Mouse (Mus musculus): Measurements from ENCODE around the gene Foxn4. TPM values are rescaled to one million over a fixed set of nuclear protein-coding genes. Genes with fewer than 3 reads are reported as not detected.
A peak's percentile ranks its signal among the peaks of the same experiment; 100 is the strongest.

Gene Foxn4
- not detected in 2 replicates for polyA plus RNA-seq (2015; fragmentation: Nextera tagmentation; extraction: Ambion mirVana)

DNA sequence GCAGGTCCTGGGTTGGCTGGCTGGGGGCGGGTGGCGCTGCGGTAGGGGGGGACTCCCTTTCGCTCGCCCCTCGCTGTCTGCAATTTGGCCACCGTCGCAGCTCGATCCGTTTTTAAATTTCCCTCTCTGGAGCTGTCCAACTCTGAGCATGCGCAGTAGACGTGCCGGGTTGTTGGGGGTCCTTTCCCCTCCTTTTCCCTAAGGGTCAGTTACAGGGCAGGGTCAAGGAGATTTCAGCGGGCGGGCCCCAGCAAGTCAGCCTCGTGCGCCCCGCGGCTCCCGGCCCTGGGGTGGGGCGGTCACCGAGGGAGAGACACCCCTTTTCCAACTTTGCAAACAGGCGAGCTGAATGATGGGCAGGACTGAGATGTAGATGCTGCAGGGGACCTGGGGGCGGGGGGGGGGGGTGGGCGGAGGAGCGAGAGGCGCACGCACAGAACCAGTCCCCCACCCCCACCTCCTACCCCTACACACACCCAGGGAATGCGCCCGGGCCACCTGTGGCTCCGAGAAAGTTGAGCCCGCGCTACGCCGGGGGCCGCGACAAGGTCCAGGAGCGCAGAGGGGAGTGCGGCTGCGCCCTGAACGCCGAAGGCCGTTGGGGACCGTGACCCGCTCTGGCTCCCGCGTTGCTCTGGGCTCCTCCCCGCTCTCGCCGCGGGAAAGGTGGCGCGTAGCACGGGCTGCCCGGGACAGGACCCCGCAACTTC is at the start of gene Foxn4:
TSS of gene Foxn4 (minus strand) at position 115 of the 710 bp plus-strand sequence.
- Histone ChIP-seq H3K9ac (no peak within 1 kb of the TSS), H3K4me1 (replicated peaks) (peaks cover 3% of the 10 kb centered on the region; the same call in 1 of the 2 replicates), H3K27me3 (peaks cover 96% of the 10 kb centered on the region), H3K4me3 (replicated peaks) (peak within 1 kb of the TSS; percentile 26), H3K4me2 (peak within 1 kb of the TSS; percentile 38), H3K9me3 (replicated peaks) (no peaks in the 10 kb centered on the region), H3K27ac (no peak within 1 kb of the TSS), H3K36me3 (no peaks in the 10 kb centered on the region)
- DNase-seq: no peak
- ATAC-seq (ENCODE audit: low read depth): no peak
- 1% methylated on average over 55 of the region's 56 CpGs for WGBS (ENCODE audit: insufficient replicate concordance)

DNA sequence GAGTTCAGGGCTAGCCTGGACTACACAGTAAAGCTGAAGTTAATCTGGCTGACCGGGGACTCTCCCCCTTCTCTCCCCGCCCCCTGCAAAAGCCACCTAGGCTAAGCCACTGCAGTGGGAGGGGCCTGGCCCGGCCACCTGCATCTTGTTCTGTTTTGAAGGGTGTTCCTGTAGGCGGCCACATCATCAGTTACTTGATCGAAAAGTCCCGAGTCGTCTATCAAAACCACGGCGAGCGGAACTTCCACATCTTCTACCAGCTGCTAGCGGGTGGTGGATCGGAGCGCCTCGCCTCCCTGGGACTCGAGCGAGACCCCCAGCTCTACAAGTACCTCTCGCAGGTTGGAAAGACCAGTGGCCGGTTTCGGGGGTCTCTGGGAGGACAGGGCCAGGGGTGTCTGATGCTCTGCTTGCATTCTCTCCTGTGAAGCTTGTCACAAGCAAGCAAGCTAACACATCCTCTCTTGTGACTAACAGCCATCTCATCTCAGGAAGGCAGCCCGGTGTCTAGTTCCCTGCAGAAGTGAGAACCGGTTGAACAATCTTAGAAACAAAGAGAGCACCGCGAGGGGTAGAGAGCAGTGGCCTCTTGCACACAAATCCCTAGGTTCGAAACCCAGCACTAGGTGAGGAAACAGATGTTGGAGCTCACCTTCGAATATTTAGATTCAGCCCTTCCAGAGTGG is 49.6 kb upstream of the Foxn4 start:
- no peaks in the 10 kb centered on the region for H3K9me3 ChIP-seq (replicated peaks)
- H3K4me3 ChIP-seq (replicated peaks): no peak overlapping the region
- 42% methylated on average over 25 of the region's 25 CpGs for WGBS (ENCODE audit: insufficient replicate concordance)
- peaks cover 8% of the 10 kb centered on the region; the same call in 1 of the 2 replicates for H3K27me3 ChIP-seq
- H3K36me3 ChIP-seq: no peaks in the 10 kb centered on the region
- ATAC-seq (ENCODE audit: low read depth): no peak
- no peak overlapping the region for H3K9ac ChIP-seq
- DNase-seq: no peak
- H3K4me1 ChIP-seq (replicated peaks): no peaks in the 10 kb centered on the region
- no peak overlapping the region for H3K27ac ChIP-seq
- H3K4me2 ChIP-seq: no peak overlapping the region

DNA sequence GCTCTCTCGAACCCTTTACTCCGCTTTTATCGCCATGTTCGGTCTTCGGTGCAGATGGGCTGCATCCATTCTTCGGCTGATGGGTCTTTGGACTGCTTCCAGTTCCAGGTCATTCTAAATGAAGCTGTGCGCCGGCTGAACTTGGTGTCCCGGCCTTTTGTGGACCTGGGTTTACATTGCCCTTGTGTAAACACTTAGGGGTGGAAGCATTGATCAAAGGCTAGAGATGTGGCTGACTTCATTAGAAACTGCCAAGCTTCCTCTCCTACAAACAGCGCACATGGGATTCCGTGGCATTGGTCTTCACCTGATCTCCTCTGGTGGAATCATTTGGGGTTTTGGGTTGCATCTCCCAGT is 36.1 kb upstream of the Foxn4 start:
- Histone ChIP-seq H3K4me2 (peak overlapping the region; percentile 36), H3K9ac (no peak overlapping the region), H3K27me3 (no peaks in the 10 kb centered on the region), H3K9me3 (replicated peaks) (no peaks in the 10 kb centered on the region), H3K27ac (no peak overlapping the region), H3K36me3 (no peaks in the 10 kb centered on the region), H3K4me3 (replicated peaks) (no peak overlapping the region), H3K4me1 (replicated peaks) (0 out of 2 replicates have a peak, but pooled peaks cover under 1% of the 10 kb centered on the region)
- ATAC-seq (ENCODE audit: low read depth) (no peak), DNase-seq (no peak)
- 51% methylated on average over 11 of the region's 11 CpGs for WGBS (ENCODE audit: insufficient replicate concordance)

DNA sequence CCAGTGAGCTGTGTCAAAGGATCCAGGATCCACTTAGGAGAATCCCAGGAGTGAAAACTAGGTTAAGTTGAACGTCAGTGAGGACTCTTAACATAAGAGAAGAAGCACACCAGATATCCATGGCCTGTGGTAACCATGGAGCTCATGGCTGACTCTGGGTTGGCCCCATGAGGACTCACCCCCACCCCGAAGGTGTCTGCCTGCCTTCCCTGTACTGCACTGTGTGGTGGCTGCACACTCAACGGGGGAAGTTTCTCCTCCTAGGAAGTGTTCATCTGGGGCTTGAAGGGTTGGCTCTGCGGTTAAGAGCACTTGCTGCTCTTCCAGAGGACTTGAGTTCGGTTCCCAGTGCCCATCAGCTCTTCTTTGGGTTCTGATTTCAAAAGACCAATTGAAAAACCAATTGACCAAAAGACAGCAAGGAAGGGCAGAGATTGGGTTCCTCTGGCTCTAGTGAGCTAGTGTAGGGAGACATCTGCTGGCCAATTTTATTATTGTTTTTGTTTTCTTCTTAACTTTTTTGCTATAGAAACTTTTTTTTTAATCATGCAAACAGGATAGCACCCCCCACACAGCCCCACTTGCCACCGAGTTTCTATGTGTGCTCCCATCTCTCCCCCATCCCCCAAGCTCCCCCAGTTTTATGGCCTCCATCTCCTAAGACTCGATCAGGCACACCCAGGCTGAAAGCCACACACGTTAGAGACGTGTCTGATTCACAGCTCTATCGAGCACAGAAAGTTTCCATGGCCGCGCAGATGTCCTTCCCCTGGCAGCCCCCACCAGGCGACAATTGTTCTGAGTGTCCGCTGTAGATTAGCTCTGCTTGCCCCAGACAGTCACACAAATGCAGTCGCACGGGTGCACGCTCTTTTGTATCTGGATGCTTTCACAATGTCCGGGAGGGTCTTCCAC is 35.4 kb upstream of the Foxn4 start:
- Histone ChIP-seq H3K27me3 (no peaks in the 10 kb centered on the region), H3K9me3 (replicated peaks) (no peaks in the 10 kb centered on the region), H3K4me1 (replicated peaks) (no peaks in the 10 kb centered on the region), H3K9ac (no peak overlapping the region), H3K4me2 (peak overlapping the region; percentile 36), H3K4me3 (replicated peaks) (no peak overlapping the region), H3K27ac (no peak overlapping the region), H3K36me3 (no peaks in the 10 kb centered on the region)
- 42% methylated on average over 18 of the region's 18 CpGs for WGBS (ENCODE audit: insufficient replicate concordance)
- no peak for DNase-seq
- no peak for ATAC-seq (ENCODE audit: low read depth)

DNA sequence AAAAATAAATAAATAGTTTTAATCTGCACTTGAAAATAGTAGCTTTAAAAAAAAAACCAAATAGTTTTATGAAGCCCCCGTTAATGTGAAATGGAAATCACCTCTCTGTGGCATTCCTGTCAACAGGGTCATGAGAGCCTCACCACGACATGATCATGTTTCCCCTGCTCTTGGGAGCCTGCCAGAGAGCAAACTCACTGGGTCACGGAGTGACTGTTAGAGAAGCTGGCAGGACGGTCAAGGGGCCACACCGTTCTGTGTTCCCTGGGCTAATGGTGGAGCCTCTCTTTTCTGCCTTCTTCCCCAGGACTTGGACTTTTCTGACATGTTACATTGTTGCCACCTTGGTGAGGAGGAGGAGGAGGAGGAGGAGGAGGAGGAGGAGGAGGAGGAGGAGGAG is 32.9 kb upstream of the Foxn4 start:
- H3K9ac ChIP-seq: no peak overlapping the region
- WGBS (ENCODE audit: insufficient replicate concordance): 53% methylated on average over 5 of the region's 5 CpGs
- ATAC-seq (ENCODE audit: low read depth) (no peak), DNase-seq (no peak)
- no peak overlapping the region for H3K27ac ChIP-seq
- H3K9me3 ChIP-seq (replicated peaks): no peaks in the 10 kb centered on the region
- H3K4me3 ChIP-seq (replicated peaks): no peak overlapping the region
- no peak overlapping the region for H3K4me2 ChIP-seq
- no peaks in the 10 kb centered on the region for H3K4me1 ChIP-seq (replicated peaks)
- no peaks in the 10 kb centered on the region for H3K36me3 ChIP-seq
- H3K27me3 ChIP-seq: 0 out of 2 replicates have a peak, but pooled peaks cover 1% of the 10 kb centered on the region

DNA sequence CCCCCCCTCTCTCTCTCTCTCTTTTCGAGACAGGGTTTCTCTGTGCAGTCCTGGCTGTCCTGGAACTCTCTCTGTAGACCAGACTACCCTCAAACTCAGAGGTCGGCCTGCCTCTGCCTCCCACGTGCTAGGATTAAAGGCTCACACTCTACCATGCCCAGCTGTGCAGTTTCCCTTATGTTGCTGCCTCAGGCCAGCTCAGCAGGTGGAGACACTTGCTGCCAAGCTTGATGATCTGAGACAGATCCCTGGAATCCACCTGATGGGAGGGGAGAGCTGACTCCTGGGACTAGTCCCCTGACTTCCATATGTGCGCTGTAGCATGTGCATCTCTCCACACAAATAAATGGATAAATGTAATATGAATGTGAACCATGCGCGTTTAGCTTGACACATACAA is 29.6 kb upstream of the Foxn4 start:
- H3K9me3 ChIP-seq (replicated peaks): no peaks in the 10 kb centered on the region
- H3K27me3 ChIP-seq: 0 out of 2 replicates have a peak, but pooled peaks cover 2% of the 10 kb centered on the region
- no peaks in the 10 kb centered on the region for H3K36me3 ChIP-seq
- H3K27ac ChIP-seq: no peak overlapping the region
- H3K4me1 ChIP-seq (replicated peaks): no peaks in the 10 kb centered on the region
- ATAC-seq (ENCODE audit: low read depth) (no peak), DNase-seq (no peak)
- H3K4me2 ChIP-seq: no peak overlapping the region
- 58% methylated on average over 6 of the region's 6 CpGs for WGBS (ENCODE audit: insufficient replicate concordance)
- no peak overlapping the region for H3K9ac ChIP-seq
- no peak overlapping the region for H3K4me3 ChIP-seq (replicated peaks)

DNA sequence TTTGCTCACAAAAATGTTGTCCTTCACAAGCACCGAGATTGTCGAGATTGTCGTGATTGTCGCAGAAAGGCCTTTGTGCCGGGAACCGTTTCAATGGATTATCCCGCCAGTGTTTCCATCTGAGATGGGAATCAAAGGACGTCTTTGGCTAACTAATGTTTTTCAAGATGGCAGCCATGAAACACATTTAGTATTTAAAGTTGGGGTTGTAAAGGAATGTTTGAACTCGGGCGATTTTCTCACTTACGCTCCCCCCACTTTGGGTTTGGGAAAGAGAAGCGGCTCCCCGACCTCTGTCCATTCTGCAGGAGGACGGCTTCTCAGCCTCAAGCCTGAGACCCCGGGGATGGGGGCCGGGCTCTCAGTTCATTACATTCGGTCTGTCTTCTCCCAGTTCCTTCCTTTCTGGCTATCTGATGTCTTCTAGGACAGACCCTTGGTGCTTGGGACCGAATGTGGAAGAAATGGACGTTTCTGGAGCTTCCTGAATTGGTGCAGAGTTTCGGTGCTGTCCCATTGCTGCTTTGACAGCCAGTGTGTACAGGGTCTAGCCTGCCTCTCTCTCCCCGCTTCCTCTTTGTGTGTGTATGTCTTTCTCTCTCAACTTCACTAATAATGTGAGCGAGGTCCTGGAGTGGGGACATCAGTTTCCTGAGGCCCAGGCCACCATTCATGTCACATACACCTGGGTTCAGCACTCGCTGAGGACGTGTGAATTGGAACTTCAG is 26.4 kb upstream of the Foxn4 start:
- Histone ChIP-seq H3K36me3 (no peaks in the 10 kb centered on the region), H3K27ac (no peak overlapping the region), H3K4me1 (replicated peaks) (peaks cover 7% of the 10 kb centered on the region), H3K4me3 (replicated peaks) (no peak overlapping the region), H3K9ac (no peak overlapping the region), H3K27me3 (0 out of 2 replicates have a peak, but pooled peaks cover 2% of the 10 kb centered on the region), H3K4me2 (no peak overlapping the region), H3K9me3 (replicated peaks) (no peaks in the 10 kb centered on the region)
- ATAC-seq (ENCODE audit: low read depth) (no peak), DNase-seq (no peak)
- WGBS (ENCODE audit: insufficient replicate concordance): 70% methylated on average over 24 of the region's 24 CpGs

DNA sequence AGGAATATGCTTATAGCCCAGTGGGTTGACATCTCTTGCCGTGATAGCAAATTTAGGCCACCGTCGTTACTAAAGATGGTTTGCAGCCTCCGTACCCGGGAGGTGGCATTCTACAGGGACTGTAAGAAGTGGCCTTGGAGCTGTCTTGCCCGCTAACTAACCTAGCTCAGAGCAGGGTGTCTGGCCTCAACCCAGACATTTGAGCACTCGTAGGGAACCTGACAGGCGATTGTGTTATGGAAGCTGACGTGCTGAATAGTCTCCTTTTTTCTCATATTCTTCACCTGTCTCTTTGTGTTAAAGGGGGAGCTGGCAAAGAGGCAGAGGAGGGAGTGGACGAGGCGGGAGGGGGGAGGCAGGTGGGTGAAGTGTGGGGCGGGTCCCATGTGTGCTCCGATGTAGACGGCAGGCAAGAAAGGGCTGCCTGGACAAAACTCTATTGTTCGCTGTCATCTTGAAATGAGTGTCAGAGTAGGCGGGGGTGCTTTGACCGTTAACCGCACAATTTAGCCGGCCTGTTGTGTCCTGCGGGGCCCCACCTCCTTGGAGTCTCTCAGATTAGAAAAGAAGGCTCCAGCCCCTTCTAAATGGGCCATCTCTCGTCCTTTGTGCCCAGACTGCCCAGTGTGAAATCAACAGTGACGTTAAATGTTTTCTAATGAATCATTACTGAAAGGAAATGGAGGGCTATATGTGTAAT is 25.7 kb upstream of the Foxn4 start:
- no peak for ATAC-seq (ENCODE audit: low read depth)
- 71% methylated on average over 22 of the region's 22 CpGs for WGBS (ENCODE audit: insufficient replicate concordance)

DNA sequence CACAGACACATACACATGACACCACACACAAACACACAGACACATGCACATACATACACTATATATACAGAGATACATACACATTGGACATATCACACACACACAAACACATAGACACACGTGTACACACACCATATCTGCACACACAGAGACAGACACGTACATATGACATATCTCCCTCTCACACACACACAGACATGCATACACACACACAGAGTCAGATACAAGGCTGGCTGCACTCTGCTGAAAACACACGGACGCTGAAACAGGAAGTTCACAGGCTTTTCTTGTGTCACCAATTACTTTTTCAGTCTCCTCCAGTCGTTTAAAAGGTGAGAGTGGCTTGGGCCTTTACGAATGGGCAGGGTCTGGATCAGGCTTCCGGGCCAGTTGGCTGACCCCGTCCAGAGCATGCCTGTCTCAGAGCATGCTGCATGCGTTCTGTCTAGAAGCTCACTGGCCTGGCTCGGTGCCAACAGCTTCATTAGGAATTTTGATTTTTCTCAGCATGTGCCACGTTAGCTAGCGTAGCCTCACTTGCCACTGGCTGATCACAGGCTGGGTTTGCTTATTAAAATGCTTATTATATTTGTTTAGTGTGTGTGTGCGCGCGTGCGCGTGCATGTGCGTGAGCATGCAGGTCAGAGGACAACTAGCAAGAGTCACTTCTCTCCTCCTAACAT is 24.7 kb upstream of the Foxn4 start:
- DNase-seq (no peak), ATAC-seq (ENCODE audit: low read depth) (no peak)
- Histone ChIP-seq H3K4me2 (no peak overlapping the region), H3K4me3 (replicated peaks) (no peak overlapping the region), H3K9ac (no peak overlapping the region), H3K27me3 (0 out of 2 replicates have a peak, but pooled peaks cover 2% of the 10 kb centered on the region), H3K4me1 (replicated peaks) (peaks cover 7% of the 10 kb centered on the region), H3K9me3 (replicated peaks) (no peaks in the 10 kb centered on the region), H3K36me3 (no peaks in the 10 kb centered on the region), H3K27ac (no peak overlapping the region)
- 67% methylated on average over 18 of the region's 18 CpGs for WGBS (ENCODE audit: insufficient replicate concordance)

More for the DNA sequence above, 25.7 kb upstream of the Foxn4 start:
- H3K4me2 ChIP-seq: no peak overlapping the region
- no peak for DNase-seq
- H3K4me1 ChIP-seq (replicated peaks): peaks cover 7% of the 10 kb centered on the region
- no peak overlapping the region for H3K27ac ChIP-seq
- H3K4me3 ChIP-seq (replicated peaks): no peak overlapping the region
- H3K9ac ChIP-seq: no peak overlapping the region
- H3K9me3 ChIP-seq (replicated peaks): no peaks in the 10 kb centered on the region
- H3K36me3 ChIP-seq: no peaks in the 10 kb centered on the region
- H3K27me3 ChIP-seq: 0 out of 2 replicates have a peak, but pooled peaks cover 2% of the 10 kb centered on the region
